Mouse (Mus musculus): ENCODE results near the gene Brinp2. TPM values are rescaled to one million over a fixed set of nuclear protein-coding genes. Genes with fewer than 3 reads are reported as not detected.

Brinp2 gene
- polyA plus RNA-seq, 1 experiment from 2014 or later: 0.33 TPM

GRCm38 (mm10) chr1:158267020-158267571, 89.0 kb downstream of the Brinp2 start:
- Histone ChIP-seq H3K4me3 (ENCODE audit: low read depth, low read length) (no peak overlapping the region), H3K9ac (ENCODE audit: low read depth, low read length) (no peak overlapping the region), H3K27me3 (ENCODE audit: control insufficient read depth, insufficient read depth, low read length) (no peaks in the 10 kb centered on the region), H3K36me3 (ENCODE audit: control insufficient read depth, insufficient read depth, low read length) (no peaks in the 10 kb centered on the region), H3K27ac (ENCODE audit: low read depth, low read length) (no peak overlapping the region), H3K4me2 (no peak overlapping the region), H3K9me3 (replicated peaks; ENCODE audit: control insufficient read depth, low read length) (no peaks in the 10 kb centered on the region), H3K4me1 (ENCODE audit: control insufficient read depth, insufficient read depth, low read length) (no peaks in the 10 kb centered on the region)
- ATAC-seq (replicated peaks; ENCODE audit: insufficient number of reproducible peaks, low FRiP score, low TSS enrichment): no peak
- 52% methylated on average over 8 of the region's 8 CpGs for WGBS (ENCODE audit: insufficient replicate concordance)

- Histone ChIP-seq H3K4me1 (ENCODE audit: control insufficient read depth, insufficient read depth, low read length) (no peaks in the 10 kb centered on the region), H3K27me3 (ENCODE audit: control insufficient read depth, insufficient read depth, low read length) (no peaks in the 10 kb centered on the region), H3K9me3 (replicated peaks; ENCODE audit: control insufficient read depth, low read length) (no peaks in the 10 kb centered on the region), H3K9ac (ENCODE audit: low read depth, low read length) (no peak overlapping the region), H3K27ac (ENCODE audit: low read depth, low read length) (no peak overlapping the region), H3K4me3 (ENCODE audit: low read depth, low read length) (no peak overlapping the region), H3K36me3 (ENCODE audit: control insufficient read depth, insufficient read depth, low read length) (no peaks in the 10 kb centered on the region), H3K4me2 (no peak overlapping the region)
- no peak for ATAC-seq (replicated peaks; ENCODE audit: insufficient number of reproducible peaks, low FRiP score, low TSS enrichment)
- 72% methylated on average over 3 of the region's 3 CpGs for WGBS (ENCODE audit: insufficient replicate concordance)
Measured at GRCm38 (mm10) chr1:158266293-158267019, 89.7 kb downstream of the Brinp2 start.

- Histone ChIP-seq H3K9ac (ENCODE audit: low read depth, low read length) (no peak overlapping the region), H3K9me3 (replicated peaks; ENCODE audit: control insufficient read depth, low read length) (no peaks in the 10 kb centered on the region), H3K4me2 (no peak overlapping the region), H3K27me3 (ENCODE audit: control insufficient read depth, insufficient read depth, low read length) (no peaks in the 10 kb centered on the region), H3K27ac (ENCODE audit: low read depth, low read length) (no peak overlapping the region), H3K4me1 (ENCODE audit: control insufficient read depth, insufficient read depth, low read length) (no peaks in the 10 kb centered on the region), H3K36me3 (ENCODE audit: control insufficient read depth, insufficient read depth, low read length) (no peaks in the 10 kb centered on the region), H3K4me3 (ENCODE audit: low read depth, low read length) (no peak overlapping the region)
- WGBS (ENCODE audit: insufficient replicate concordance): 89% methylated on average over 5 of the region's 5 CpGs
- ATAC-seq (replicated peaks; ENCODE audit: insufficient number of reproducible peaks, low FRiP score, low TSS enrichment): no peak
Measured at GRCm38 (mm10) chr1:158259516-158260235, 96.5 kb downstream of the Brinp2 start.

GRCm38 (mm10) chr1:158258685-158259292, 97.3 kb downstream of the Brinp2 start:
- H3K27ac ChIP-seq (ENCODE audit: low read depth, low read length): no peak overlapping the region
- H3K4me1 ChIP-seq (ENCODE audit: control insufficient read depth, insufficient read depth, low read length): no peaks in the 10 kb centered on the region
- H3K9me3 ChIP-seq (replicated peaks; ENCODE audit: control insufficient read depth, low read length): no peaks in the 10 kb centered on the region
- no peaks in the 10 kb centered on the region for H3K27me3 ChIP-seq (ENCODE audit: control insufficient read depth, insufficient read depth, low read length)
- H3K4me2 ChIP-seq: no peak overlapping the region
- H3K4me3 ChIP-seq (ENCODE audit: low read depth, low read length): no peak overlapping the region
- H3K9ac ChIP-seq (ENCODE audit: low read depth, low read length): no peak overlapping the region
- H3K36me3 ChIP-seq (ENCODE audit: control insufficient read depth, insufficient read depth, low read length): no peaks in the 10 kb centered on the region
- ATAC-seq (replicated peaks; ENCODE audit: insufficient number of reproducible peaks, low FRiP score, low TSS enrichment): no peak
- WGBS (ENCODE audit: insufficient replicate concordance): 62% methylated on average over 6 of the region's 6 CpGs

- WGBS (ENCODE audit: insufficient replicate concordance): 80% methylated on average over 9 of the region's 9 CpGs
- H3K4me2 ChIP-seq: no peak overlapping the region
- no peaks in the 10 kb centered on the region for H3K4me1 ChIP-seq (ENCODE audit: control insufficient read depth, insufficient read depth, low read length)
Measured at GRCm38 (mm10) chr1:158255912-158256680, 100.0 kb downstream of the Brinp2 start.

GRCm38 (mm10) chr1:158252682-158253222, 103.4 kb downstream of the Brinp2 start:
- no peak overlapping the region for H3K4me2 ChIP-seq
- H3K27me3 ChIP-seq (ENCODE audit: control insufficient read depth, insufficient read depth, low read length): no peaks in the 10 kb centered on the region
- no peaks in the 10 kb centered on the region for H3K36me3 ChIP-seq (ENCODE audit: control insufficient read depth, insufficient read depth, low read length)
- no peak overlapping the region for H3K9ac ChIP-seq (ENCODE audit: low read depth, low read length)
- no peaks in the 10 kb centered on the region for H3K4me1 ChIP-seq (ENCODE audit: control insufficient read depth, insufficient read depth, low read length)
- WGBS (ENCODE audit: insufficient replicate concordance): 48% methylated on average over 8 of the region's 8 CpGs
- H3K9me3 ChIP-seq (replicated peaks; ENCODE audit: control insufficient read depth, low read length): no peaks in the 10 kb centered on the region
- no peak overlapping the region for H3K27ac ChIP-seq (ENCODE audit: low read depth, low read length)
- ATAC-seq (replicated peaks; ENCODE audit: insufficient number of reproducible peaks, low FRiP score, low TSS enrichment): no peak
- no peak overlapping the region for H3K4me3 ChIP-seq (ENCODE audit: low read depth, low read length)

More at GRCm38 (mm10) chr1:158255912-158256680, 100.0 kb downstream of the Brinp2 start:
- H3K4me3 ChIP-seq (ENCODE audit: low read depth, low read length): no peak overlapping the region
- H3K36me3 ChIP-seq (ENCODE audit: control insufficient read depth, insufficient read depth, low read length): no peaks in the 10 kb centered on the region
- no peaks in the 10 kb centered on the region for H3K9me3 ChIP-seq (replicated peaks; ENCODE audit: control insufficient read depth, low read length)
- no peak for ATAC-seq (replicated peaks; ENCODE audit: insufficient number of reproducible peaks, low FRiP score, low TSS enrichment)
- H3K27ac ChIP-seq (ENCODE audit: low read depth, low read length): no peak overlapping the region
- no peak overlapping the region for H3K9ac ChIP-seq (ENCODE audit: low read depth, low read length)
- H3K27me3 ChIP-seq (ENCODE audit: control insufficient read depth, insufficient read depth, low read length): no peaks in the 10 kb centered on the region

GRCm38 (mm10) chr1:158248266-158248665, 107.9 kb downstream of the Brinp2 start:
- H3K4me3 ChIP-seq (ENCODE audit: low read depth, low read length): no peak overlapping the region

More at GRCm38 (mm10) chr1:158248266-158248665, 107.9 kb downstream of the Brinp2 start:
- Histone ChIP-seq H3K27me3 (ENCODE audit: control insufficient read depth, insufficient read depth, low read length) (no peaks in the 10 kb centered on the region), H3K36me3 (ENCODE audit: control insufficient read depth, insufficient read depth, low read length) (no peaks in the 10 kb centered on the region), H3K4me1 (ENCODE audit: control insufficient read depth, insufficient read depth, low read length) (no peaks in the 10 kb centered on the region), H3K27ac (ENCODE audit: low read depth, low read length) (no peak overlapping the region), H3K9ac (ENCODE audit: low read depth, low read length) (no peak overlapping the region), H3K4me2 (no peak overlapping the region), H3K9me3 (replicated peaks; ENCODE audit: control insufficient read depth, low read length) (no peaks in the 10 kb centered on the region)
- no peak for ATAC-seq (replicated peaks; ENCODE audit: insufficient number of reproducible peaks, low FRiP score, low TSS enrichment)
- 79% methylated on average over 3 of the region's 3 CpGs for WGBS (ENCODE audit: insufficient replicate concordance)
